Mouse (Mus musculus) G1E (cell line): ENCODE measurements around the gene Ripk3.

ENCODE experiments used
- CTCF ChIP-seq: IDR thresholded peaks from 2 replicates; pipeline ENCODE4 v1.5.1; 2012; ENCODE audit warnings: low read depth, low read length, inconsistent platforms, mixed read lengths
- TAL1 ChIP-seq: conservative IDR thresholded peaks from 2 replicates; pipeline ENCODE4 v1.6.1; 2012; ENCODE audit warnings: low read depth, low read length, inconsistent platforms, mixed read lengths

DNA sequence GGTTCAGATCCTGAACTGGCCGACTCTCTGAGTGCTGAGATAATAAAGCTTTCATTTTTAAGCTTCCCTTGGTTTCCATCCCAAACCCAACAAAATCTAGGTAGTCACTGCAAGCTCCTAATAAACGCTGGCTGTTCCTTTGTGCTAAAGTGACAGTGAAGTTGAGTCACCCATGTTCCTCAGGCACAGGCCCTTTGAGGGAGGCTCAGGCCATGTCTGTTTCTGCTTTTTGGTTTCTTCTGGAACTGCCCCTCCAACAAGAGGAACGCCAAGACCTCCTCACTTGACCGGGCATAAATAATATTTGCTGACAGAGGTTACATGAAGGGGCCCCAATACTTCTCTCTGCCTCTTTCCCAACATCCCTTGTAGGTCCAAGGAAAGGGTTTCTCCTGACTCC lies 52.9 kb downstream of the Ripk3 start:
- TF ChIP-seq CTCF (no peak), TAL1 (no peak)
